Mouse (Mus musculus) retina, postnatal 7 days (tissue): ENCODE results near the gene Cdk5r1.

Experiments used
- DNase-seq: peaks from one replicate; pipeline ENCODE4 v3.0.0-alpha.2; 2012; ENCODE audit warnings: low read depth, low spot score

The Cdk5r1 gene

GRCm38 (mm10) chr11:80481409-80482050, 4.7 kb downstream of the Cdk5r1 start:
- DNase-seq = no peak

DNA sequence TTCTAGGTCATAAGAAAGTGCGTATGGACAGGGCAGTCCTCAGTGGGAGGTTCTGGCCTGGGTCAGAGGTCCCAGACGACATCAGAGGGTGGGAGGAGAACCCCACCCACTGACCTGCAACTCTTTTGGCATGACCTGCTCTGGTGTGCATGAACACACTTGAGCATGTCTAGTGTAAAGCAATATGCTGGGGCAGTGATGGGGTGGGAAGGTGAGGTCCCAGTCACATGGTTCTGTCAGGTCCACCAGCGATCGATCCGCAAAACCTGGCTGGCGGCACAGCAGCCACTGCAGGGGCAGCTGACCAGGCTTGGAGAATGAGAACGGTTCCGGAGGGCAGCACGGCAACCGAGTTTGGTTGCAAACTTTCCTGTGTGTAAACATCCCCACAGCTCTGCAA, 5.5 kb downstream of the Cdk5r1 start:
- no peak for DNase-seq

DNA sequence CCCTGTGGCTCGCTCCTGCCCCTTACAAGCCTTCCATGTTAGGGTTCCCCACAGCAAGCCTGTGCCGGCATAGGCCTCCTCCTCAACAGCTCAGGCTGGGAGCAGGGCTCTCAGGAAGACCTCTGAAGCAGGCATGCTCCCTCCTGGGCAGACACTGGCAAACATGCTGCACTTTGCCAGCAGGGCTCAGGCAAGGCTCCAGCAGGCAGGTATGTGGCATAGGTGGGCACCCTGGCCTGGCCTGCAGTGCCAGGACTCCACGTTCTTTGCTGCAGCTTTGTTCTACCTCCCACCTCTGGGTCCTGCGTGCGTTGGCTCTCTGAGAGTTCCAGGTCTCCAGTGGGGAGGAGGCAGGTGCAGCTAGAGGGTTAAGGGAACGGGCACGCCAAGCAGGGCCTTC, 6.1 kb downstream of the Cdk5r1 start:
- no peak for DNase-seq

GRCm38 (mm10) chr11:80483536-80484067, 6.8 kb downstream of the Cdk5r1 start:
- no peak for DNase-seq

GRCm38 (mm10) chr11:80484191-80484791, 7.5 kb downstream of the Cdk5r1 start:
- no peak for DNase-seq

GRCm38 (mm10) chr11:80485120-80485551, 8.3 kb downstream of the Cdk5r1 start:
- DNase-seq = no peak

DNA sequence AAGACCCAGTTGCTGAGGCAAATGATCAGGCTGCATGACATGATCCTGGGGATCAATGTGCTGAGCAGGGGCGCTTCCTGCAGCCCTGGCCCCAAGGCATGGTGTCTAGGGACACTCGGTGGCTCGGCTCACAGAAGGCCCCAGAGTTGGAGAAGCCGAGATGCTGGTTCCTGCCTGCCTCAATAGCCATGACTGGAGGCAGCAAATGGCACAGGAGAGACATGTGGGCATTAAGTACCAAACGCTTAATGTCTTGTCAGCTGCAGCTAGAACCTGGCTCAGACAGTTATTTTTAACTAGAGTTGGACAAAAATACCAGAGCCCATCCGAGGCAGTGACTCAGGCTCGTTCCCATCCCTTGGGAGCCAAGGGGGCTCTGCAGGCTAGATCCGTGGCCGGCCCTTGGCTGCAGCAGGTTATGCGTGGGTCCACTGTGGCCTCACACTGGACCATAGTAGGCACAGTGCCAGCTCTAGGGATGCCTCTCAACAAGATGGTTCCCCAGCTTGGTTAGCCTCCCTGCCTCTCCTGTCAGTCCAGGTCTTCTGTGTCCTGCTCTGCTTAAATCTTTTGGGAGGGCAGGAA, 8.9 kb downstream of the Cdk5r1 start:
- DNase-seq = no peak

DNA sequence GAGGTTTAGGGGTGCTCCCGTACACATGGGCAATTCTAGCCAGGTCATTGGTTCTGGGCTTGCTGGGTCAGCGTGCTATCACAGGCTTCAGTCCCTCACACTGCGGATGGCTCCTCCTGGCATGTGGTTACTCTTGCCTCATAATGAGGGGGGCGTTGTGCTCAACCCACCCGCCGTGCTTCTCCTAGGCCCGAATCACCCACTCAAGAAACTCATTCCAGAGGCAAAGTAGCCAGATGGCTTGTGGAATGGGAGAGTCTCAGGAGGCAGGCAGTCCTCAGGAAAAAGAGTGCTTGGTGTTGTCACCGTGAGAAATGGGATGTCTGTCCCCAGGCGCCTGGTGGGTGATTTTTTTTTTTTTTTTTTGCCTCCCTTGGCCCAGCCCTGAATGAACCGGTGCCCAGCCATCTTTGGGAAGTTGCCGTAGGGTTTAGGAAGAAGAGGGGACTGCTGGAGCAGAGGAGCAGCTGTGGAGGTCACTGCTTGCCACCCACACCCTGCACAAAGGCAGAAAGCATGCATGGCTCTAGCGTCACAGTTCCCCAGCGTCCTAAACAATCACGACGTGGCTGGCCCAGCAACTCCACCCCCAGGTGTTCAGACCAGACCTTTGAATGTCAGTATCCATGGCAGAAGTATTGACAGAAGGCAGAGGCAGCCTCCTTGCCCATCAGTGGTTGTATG, 11.2 kb downstream of the Cdk5r1 start:
- DNase-seq = no peak

DNA sequence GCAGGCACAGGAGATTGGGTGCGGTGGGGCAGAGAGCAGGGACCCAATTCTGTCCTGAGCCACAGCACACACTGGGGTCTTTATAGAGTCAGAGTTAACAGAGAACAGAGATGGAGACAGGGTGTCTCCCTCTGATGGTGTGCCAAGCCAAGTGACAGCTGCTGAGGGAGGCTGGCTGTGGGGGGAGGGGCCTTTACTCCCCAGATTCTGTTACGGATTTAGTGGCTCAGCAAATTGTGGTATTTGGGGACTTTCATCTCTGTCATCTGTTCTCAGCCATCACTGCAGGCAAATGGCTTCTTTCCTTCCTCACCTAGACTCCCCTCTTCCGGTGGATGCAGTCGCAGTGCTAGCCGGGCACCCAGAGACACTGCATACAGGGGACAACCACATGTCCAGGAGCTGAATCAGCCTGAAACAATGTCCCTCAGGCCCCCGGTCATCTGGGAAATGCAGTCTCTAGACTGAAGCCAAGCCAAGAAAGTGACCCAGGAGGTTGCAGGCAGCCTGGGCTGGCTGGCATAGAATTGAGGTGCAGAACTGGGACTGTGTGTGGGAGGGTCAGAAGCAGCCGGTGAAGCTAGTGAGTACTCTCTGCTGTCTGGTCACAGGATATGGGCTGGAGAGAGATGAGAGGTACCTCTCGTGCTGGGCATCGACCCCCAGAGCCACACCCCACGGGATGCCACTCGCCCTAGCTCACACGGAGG, 12.5 kb downstream of the Cdk5r1 start:
- no peak for DNase-seq

- DNase-seq = no peak
Observed at GRCm38 (mm10) chr11:80489882-80490196, 13.0 kb downstream of the Cdk5r1 start.

- no peak for DNase-seq
Observed at GRCm38 (mm10) chr11:80490831-80491230, 14.0 kb downstream of the Cdk5r1 start.

GRCm38 (mm10) chr11:80493186-80493585, 16.4 kb downstream of the Cdk5r1 start:
- no peak for DNase-seq

- no peak for DNase-seq
Observed at GRCm38 (mm10) chr11:80494852-80495251, 18.0 kb downstream of the Cdk5r1 start.

- no peak for DNase-seq
Observed at GRCm38 (mm10) chr11:80495972-80496371, 19.1 kb downstream of the Cdk5r1 start.

DNA sequence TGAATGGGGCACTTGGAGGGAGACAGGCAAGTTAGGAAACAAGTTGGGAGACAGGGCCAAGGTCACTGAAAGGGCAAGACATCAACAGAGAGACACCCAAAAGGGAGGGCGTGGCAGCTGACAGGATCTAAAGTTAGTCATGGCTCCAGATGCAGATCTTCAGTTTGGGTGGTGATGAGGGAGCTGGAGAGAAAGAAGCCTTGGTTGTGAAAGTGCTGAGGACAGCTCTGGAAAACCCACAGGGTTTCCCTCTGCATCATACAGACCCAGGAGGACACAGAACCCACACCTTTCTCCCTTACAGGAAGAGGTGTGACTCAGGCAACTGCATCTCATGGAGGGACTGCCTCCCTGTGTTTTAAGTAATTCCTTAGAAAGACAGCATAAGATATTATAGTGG, 19.8 kb downstream of the Cdk5r1 start:
- no peak for DNase-seq

GRCm38 (mm10) chr11:80497225-80497919, 20.5 kb downstream of the Cdk5r1 start:
- DNase-seq = no peak

- DNase-seq = no peak
Observed at GRCm38 (mm10) chr11:80498328-80499070, 21.7 kb downstream of the Cdk5r1 start.

DNA sequence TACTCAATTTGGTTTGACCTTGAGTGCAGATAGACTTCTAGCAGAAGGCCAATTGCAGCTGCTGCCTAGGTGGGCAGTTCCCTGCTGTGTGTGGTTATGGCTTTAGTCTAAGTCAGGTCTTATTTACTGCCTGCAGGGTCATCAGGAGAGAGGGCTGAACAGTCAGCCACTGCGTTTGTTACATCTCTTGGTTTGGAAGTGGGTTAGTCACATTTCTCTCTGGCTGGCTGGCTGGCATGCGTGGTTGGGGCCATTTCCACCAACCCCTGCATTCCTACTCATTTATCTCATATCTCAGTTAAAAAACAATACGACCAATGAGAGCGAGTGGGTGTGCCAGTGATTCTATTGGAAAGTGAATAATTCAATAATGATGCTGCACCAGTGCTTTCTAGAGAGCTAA, 22.7 kb downstream of the Cdk5r1 start:
- DNase-seq = no peak

DNA sequence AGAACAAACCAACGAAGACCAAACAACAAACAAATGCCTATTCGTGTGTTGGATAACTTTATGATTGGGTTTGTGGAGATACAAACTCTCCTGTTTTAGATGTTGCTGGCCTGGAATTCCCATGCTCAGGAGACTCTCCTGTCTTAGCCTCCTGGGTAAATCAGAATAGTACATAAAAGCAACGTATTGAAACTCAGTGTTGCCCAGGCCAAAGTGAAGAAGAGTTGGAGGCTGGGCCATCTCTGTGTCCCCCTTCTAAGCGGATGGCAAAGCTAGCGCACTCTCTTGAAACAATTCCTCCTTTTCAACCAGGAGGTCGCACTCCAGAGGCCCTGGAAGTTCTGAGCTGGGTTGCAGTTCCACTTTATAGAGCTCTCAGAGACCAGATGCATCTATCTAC, 26.5 kb downstream of the Cdk5r1 start:
- no peak for DNase-seq

- peak; percentile 51 for DNase-seq
Observed at GRCm38 (mm10) chr11:80503726-80504452, 27.1 kb downstream of the Cdk5r1 start.
